Mouse (Mus musculus) megakaryocyte-erythroid progenitor cell, adult 5-6 weeks (primary cell): ENCODE results near the gene Spsb1. TPM values are rescaled to one million over a fixed set of nuclear protein-coding genes. Genes with fewer than 3 reads are reported as not detected.

ENCODE experiments used
- ATAC-seq: replicated peaks from 2 replicates; pipeline ENCODE4 v1.8.0; 2016; ENCODE audit warnings: mild to moderate bottlenecking, inconsistent platforms; ENCODE audit not compliant: severe bottlenecking, poor library complexity, low FRiP score, low TSS enrichment
- total RNA-seq, 2 experiments: library from RNA; stranded (forward) in 1 of 2; stranded (reverse) in 1 of 2; fragments of 200-1000, 215-1000 nt in 1 of 2; fragments of >200 nt in 1 of 2; fragmentation: Nextera tagmentation in 1 of 2; gene quantifications; 2 replicates each; pipeline ENCODE4 v1.2.3; 2014 to 2017

Spsb1 gene
- total RNA-seq, 2 experiments from 2014 or later: not detected

GRCm38 (mm10) chr4:149846861-149847631, 107.8 kb downstream of the Spsb1 start:
- ATAC-seq: no peak

Other genes with a start within 250 kb of the Spsb1 start
- gene Tmem201, start 217.0 kb downstream of the Spsb1 start, total RNA-seq (2014; fragmentation: Nextera tagmentation): 22.9 and 24.1 TPM in 2 replicates
- 6.4 and 8.1 TPM in 2 replicates for gene Tmem201, start 217.0 kb downstream of the Spsb1 start, total RNA-seq (2017)
- gene Slc25a33, start 180.8 kb downstream of the Spsb1 start, total RNA-seq (2014; fragmentation: Nextera tagmentation): 8.1 and 9.5 TPM in 2 replicates
- gene Slc25a33, start 180.8 kb downstream of the Spsb1 start, total RNA-seq (2017): 9.3 and 16.3 TPM in 2 replicates
- 12.9 and 16.8 TPM in 2 replicates for gene H6pd, start 54.0 kb upstream of the Spsb1 start, total RNA-seq (2014; fragmentation: Nextera tagmentation)
- gene H6pd, start 54.0 kb upstream of the Spsb1 start, total RNA-seq (2017): 9.8 and 11.9 TPM in 2 replicates
- 0.33 and 1.0 TPM in 2 replicates for gene Gpr157, start 132.3 kb upstream of the Spsb1 start, total RNA-seq (2014; fragmentation: Nextera tagmentation)
- 0.33 and 0.99 TPM in 2 replicates for gene Gpr157, start 132.3 kb upstream of the Spsb1 start, total RNA-seq (2017)
- gene Slc2a5, start 164.2 kb upstream of the Spsb1 start, total RNA-seq (2014; fragmentation: Nextera tagmentation): not detected in 2 replicates
- gene Slc2a5, start 164.2 kb upstream of the Spsb1 start, total RNA-seq (2017): not detected in 2 replicates
- not detected in 2 replicates for gene Slc2a7, start 193.9 kb upstream of the Spsb1 start, total RNA-seq (2014; fragmentation: Nextera tagmentation)
- not detected in 2 replicates for gene Slc2a7, start 193.9 kb upstream of the Spsb1 start, total RNA-seq (2017)
- not detected in 2 replicates for gene Car6, start 246.3 kb upstream of the Spsb1 start, total RNA-seq (2014; fragmentation: Nextera tagmentation)
- not detected in 2 replicates for gene Car6, start 246.3 kb upstream of the Spsb1 start, total RNA-seq (2017)